Mouse (Mus musculus) testis, adult 2 months (tissue): ENCODE results near the gene Slc25a24.

Experiments used
- CTCF ChIP-seq: fragments of 200-500 bp; IDR thresholded peaks from 2 replicates; pipeline ENCODE4 v1.5.1; 2012; ENCODE audit warnings: low read depth, mild to moderate bottlenecking, inconsistent platforms, low read length, moderate library complexity; ENCODE audit not compliant: control insufficient read depth, insufficient read depth, insufficient replicate concordance
- POLR2A ChIP-seq: fragments of 200-500 bp; IDR thresholded peaks from 2 replicates; pipeline ENCODE4 v1.6.1; 2012; ENCODE audit warnings: low read depth, mild to moderate bottlenecking, inconsistent platforms, low read length, moderate library complexity; ENCODE audit not compliant: control insufficient read depth

- TF ChIP-seq CTCF (no peak), POLR2A (no peak)
Measured at GRCm38 (mm10) chr3:109174394-109174793, 51.4 kb downstream of the Slc25a24 start.
